Mouse (Mus musculus): ENCODE measurements around the gene Lrrc27.

GRCm38 (mm10) chr7:139211761-139212160 is 1.0 kb upstream of the Lrrc27 start:
- TF ChIP-seq POLR2A (IDR thresholded peaks at IDR 0.05; ENCODE audit: insufficient read depth, low read length) (no peak), CTCF (IDR thresholded peaks at IDR 0.05; ENCODE audit: low read depth, low read length) (no peak)
